Mouse (Mus musculus): ENCODE data around the gene Ccar1.

- TF ChIP-seq POLR2A (IDR thresholded peaks at IDR 0.05; ENCODE audit: low read depth, low read length) (no peak), CTCF (conservative IDR thresholded peaks at IDR 0.05; ENCODE audit: insufficient read depth, insufficient read length, low read depth, low read length) (no peak)
These were observed 61.3 kb downstream of the Ccar1 start for GRCm38 (mm10) chr10:62730826-62731225.
